Mouse (Mus musculus) embryonic facial prominence, embryonic 10.5 days (tissue): Measurements from ENCODE around the gene Ski. TPM values are rescaled to one million over a fixed set of nuclear protein-coding genes. Genes with fewer than 3 reads are reported as not detected.

Experiments
- DNase-seq: peaks from one replicate; pipeline ENCODE4 v3.0.0-alpha.2; 2017; ENCODE audit warnings: low spot score
- H3K27ac ChIP-seq: fragments of 300-500 bp; sonication (generic); replicated peaks from 2 replicates; pipeline ENCODE4 v1.5.1; 2016; ENCODE audit warnings: mild to moderate bottlenecking
- H3K27me3 ChIP-seq: fragments of 300-500 bp; sonication (generic); replicated peaks from 2 replicates; pipeline ENCODE4 v1.6.1; 2016; ENCODE audit warnings: low read depth, mild to moderate bottlenecking; ENCODE audit not compliant: poor library complexity, severe bottlenecking
- H3K36me3 ChIP-seq: fragments of 300-500 bp; sonication (generic); replicated peaks from 2 replicates; pipeline ENCODE4 v1.6.1; 2016; ENCODE audit warnings: mild to moderate bottlenecking, moderate library complexity
- H3K4me1 ChIP-seq: fragments of 300-500 bp; sonication (generic); 2 replicates; pipeline ENCODE4 v1.6.1; 2016
- H3K4me3 ChIP-seq: fragments of 300-500 bp; sonication (generic); 2 replicates; pipeline ENCODE4 v1.5.1; 2016; ENCODE audit warnings: mild to moderate bottlenecking, moderate library complexity
- H3K9me3 ChIP-seq: fragments of 300-500 bp; sonication (generic); 2 replicates; pipeline ENCODE4 v1.6.1; 2016; ENCODE audit warnings: mild to moderate bottlenecking
- WGBS: fragments of 180-500 bp; shearing (Covaris S2); methylation state at CpG from one replicate; pipeline ENCODE4 v1.1.7; 2016; 5-methylcytosine and 5-hydroxymethylcytosine counted together
- polyA plus RNA-seq: library from polyadenylated mRNA; unstranded; fragments of >200 nt; fragmentation: Nextera tagmentation; extraction: Ambion mirVana; gene quantifications from 2 replicates; pipeline ENCODE4 v1.2.1, GENCODE M21; 2016

The Ski gene
- polyA plus RNA-seq, 1 experiment from 2014 or later, result 10.7 TPM

- Histone ChIP-seq H3K4me3 (no peak overlapping the region), H3K9me3 (no peaks in the 10 kb centered on the region), H3K4me1 (peaks cover 82% of the 10 kb centered on the region), H3K36me3 (peaks cover 10% of the 10 kb centered on the region), H3K27me3 (no peaks in the 10 kb centered on the region), H3K27ac (peak overlapping the region; percentile 76)
- no peak for DNase-seq
- 51% methylated on average over 3 of the region's 3 CpGs for WGBS
Observed at GRCm38 (mm10) chr4:155178981-155179512, 43.3 kb downstream of the Ski start.

GRCm38 (mm10) chr4:155178274-155178673, 44.1 kb downstream of the Ski start:
- Histone ChIP-seq H3K4me1 (peaks cover 83% of the 10 kb centered on the region), H3K27me3 (no peaks in the 10 kb centered on the region), H3K27ac (peak overlapping the region; percentile 76), H3K4me3 (peak overlapping the region; percentile 35), H3K9me3 (no peaks in the 10 kb centered on the region), H3K36me3 (peaks cover 5% of the 10 kb centered on the region; the same call in 1 of the 2 replicates)
- 23% methylated on average over 6 of the region's 6 CpGs for WGBS
- DNase-seq, result peak; percentile 71

GRCm38 (mm10) chr4:155176210-155176609, 46.2 kb downstream of the Ski start:
- Histone ChIP-seq H3K4me1 (peaks cover 90% of the 10 kb centered on the region), H3K4me3 (no peak overlapping the region), H3K27ac (peak overlapping the region; percentile 2; the same call in 1 of the 2 replicates), H3K27me3 (no peaks in the 10 kb centered on the region), H3K36me3 (peaks cover 5% of the 10 kb centered on the region; the same call in 1 of the 2 replicates), H3K9me3 (no peaks in the 10 kb centered on the region)
- DNase-seq, result no peak
- WGBS, result 45% methylated on average over 3 of the region's 3 CpGs

GRCm38 (mm10) chr4:155173822-155174785, 48.3 kb downstream of the Ski start:
- H3K27ac ChIP-seq, result peak overlapping the region; percentile 90
- peak; percentile 40 for DNase-seq
- 23% methylated on average over 17 of the region's 17 CpGs for WGBS
- H3K36me3 ChIP-seq, result peaks cover 5% of the 10 kb centered on the region; the same call in 1 of the 2 replicates
- peaks cover 91% of the 10 kb centered on the region for H3K4me1 ChIP-seq
- H3K27me3 ChIP-seq, result no peaks in the 10 kb centered on the region
- H3K4me3 ChIP-seq, result peak overlapping the region; percentile 39
- no peaks in the 10 kb centered on the region for H3K9me3 ChIP-seq

GRCm38 (mm10) chr4:155172909-155173821, 49.2 kb downstream of the Ski start:
- Histone ChIP-seq H3K9me3 (no peaks in the 10 kb centered on the region), H3K27ac (peak overlapping the region; percentile 90), H3K4me3 (peak overlapping the region; percentile 39), H3K36me3 (peaks cover 5% of the 10 kb centered on the region; the same call in 1 of the 2 replicates), H3K4me1 (peaks cover 83% of the 10 kb centered on the region), H3K27me3 (no peaks in the 10 kb centered on the region)
- DNase-seq, result peak; percentile 91
- WGBS, result 7% methylated on average over 21 of the region's 21 CpGs

GRCm38 (mm10) chr4:155171961-155172533, 50.3 kb downstream of the Ski start:
- DNase-seq, result no peak
- Histone ChIP-seq H3K4me3 (no peak overlapping the region), H3K9me3 (no peaks in the 10 kb centered on the region), H3K27me3 (no peaks in the 10 kb centered on the region), H3K4me1 (peaks cover 76% of the 10 kb centered on the region), H3K36me3 (peaks cover 5% of the 10 kb centered on the region; the same call in 1 of the 2 replicates), H3K27ac (peak overlapping the region; percentile 90)
- 81% methylated on average over 5 of the region's 5 CpGs for WGBS

- DNase-seq, result no peak
- 85% methylated on average over 8 of the region's 8 CpGs for WGBS
- Histone ChIP-seq H3K4me1 (peaks cover 74% of the 10 kb centered on the region), H3K36me3 (0 out of 2 replicates have a peak, but pooled peaks cover 8% of the 10 kb centered on the region), H3K9me3 (no peaks in the 10 kb centered on the region), H3K27ac (0 out of 2 replicates have a peak overlapping the region, but pooled peaks have one; percentile 26), H3K4me3 (no peak overlapping the region), H3K27me3 (no peaks in the 10 kb centered on the region)
Observed at GRCm38 (mm10) chr4:155170614-155171212, 51.7 kb downstream of the Ski start.

GRCm38 (mm10) chr4:155168835-155169252, 53.5 kb downstream of the Ski start:
- Histone ChIP-seq H3K4me3 (no peak overlapping the region), H3K9me3 (no peaks in the 10 kb centered on the region), H3K36me3 (peaks cover 10% of the 10 kb centered on the region; the same call in 1 of the 2 replicates), H3K27ac (no peak overlapping the region), H3K27me3 (no peaks in the 10 kb centered on the region), H3K4me1 (peaks cover 67% of the 10 kb centered on the region)
- DNase-seq, result no peak
- WGBS, result 97% methylated on average over 8 of the region's 8 CpGs

- DNase-seq, result no peak
- no peaks in the 10 kb centered on the region for H3K9me3 ChIP-seq
- H3K27me3 ChIP-seq, result no peaks in the 10 kb centered on the region
- H3K4me1 ChIP-seq, result peaks cover 67% of the 10 kb centered on the region
- H3K27ac ChIP-seq, result no peak overlapping the region
- H3K36me3 ChIP-seq, result peaks cover 12% of the 10 kb centered on the region; the same call in 1 of the 2 replicates
- no peak overlapping the region for H3K4me3 ChIP-seq
Observed at GRCm38 (mm10) chr4:155165861-155166260, 56.5 kb downstream of the Ski start.

- no peak for DNase-seq
- no peaks in the 10 kb centered on the region for H3K27me3 ChIP-seq
- WGBS, result 84% methylated on average over 6 of the region's 6 CpGs
- H3K9me3 ChIP-seq, result no peaks in the 10 kb centered on the region
- peak overlapping the region; percentile 45; the same call in 1 of the 2 replicates for H3K27ac ChIP-seq
- H3K36me3 ChIP-seq, result peaks cover 23% of the 10 kb centered on the region
- no peak overlapping the region for H3K4me3 ChIP-seq
- peaks cover 64% of the 10 kb centered on the region for H3K4me1 ChIP-seq
Observed at GRCm38 (mm10) chr4:155164550-155164949, 57.8 kb downstream of the Ski start.

GRCm38 (mm10) chr4:155163685-155164084, 58.7 kb downstream of the Ski start:
- H3K27me3 ChIP-seq, result no peaks in the 10 kb centered on the region
- peaks cover 31% of the 10 kb centered on the region for H3K36me3 ChIP-seq
- DNase-seq, result no peak
- peak overlapping the region; percentile 45; the same call in 1 of the 2 replicates for H3K27ac ChIP-seq
- 52% methylated on average over 8 of the region's 8 CpGs for WGBS
- no peaks in the 10 kb centered on the region for H3K9me3 ChIP-seq
- H3K4me1 ChIP-seq, result peaks cover 63% of the 10 kb centered on the region
- H3K4me3 ChIP-seq, result no peak overlapping the region
